Mouse (Mus musculus) forebrain, embryonic 10.5 days (tissue): ENCODE results near the gene Slamf9. TPM values are rescaled to one million over a fixed set of nuclear protein-coding genes. Genes with fewer than 3 reads are reported as not detected.

ENCODE experiments used
- DNase-seq: peaks from one replicate; pipeline ENCODE4 v3.0.0-alpha.2; 2017; ENCODE audit warnings: low spot score; ENCODE audit errors: extremely low spot score
- H3K27ac ChIP-seq: fragments of 300-500 bp; sonication (generic); 2 replicates; pipeline ENCODE4 v1.5.1; 2016; ENCODE audit warnings: mild to moderate bottlenecking
- H3K27me3 ChIP-seq: fragments of 300-500 bp; sonication (generic); 2 replicates; pipeline ENCODE4 v1.6.1; 2016; ENCODE audit warnings: mild to moderate bottlenecking; ENCODE audit not compliant: poor library complexity, severe bottlenecking
- H3K36me3 ChIP-seq: fragments of 300-500 bp; sonication (generic); replicated peaks from 2 replicates; pipeline ENCODE4 v1.6.1; 2016; ENCODE audit warnings: mild to moderate bottlenecking, moderate library complexity
- H3K4me1 ChIP-seq: fragments of 300-500 bp; sonication (generic); 2 replicates; pipeline ENCODE4 v1.6.1; 2016
- H3K4me3 ChIP-seq: fragments of 300-500 bp; sonication (generic); 2 replicates; pipeline ENCODE4 v1.5.1; 2016; ENCODE audit warnings: mild to moderate bottlenecking, moderate library complexity
- H3K9me3 ChIP-seq: fragments of 300-500 bp; sonication (generic); 2 replicates; pipeline ENCODE4 v1.6.1; 2016; ENCODE audit warnings: mild to moderate bottlenecking, moderate library complexity
- WGBS: fragments of 180-500 bp; shearing (Covaris S2); methylation state at CpG from one replicate; pipeline ENCODE4 v1.1.7; 2016; 5-methylcytosine and 5-hydroxymethylcytosine counted together
- polyA plus RNA-seq: library from polyadenylated mRNA; unstranded; fragments of >200 nt; fragmentation: Nextera tagmentation; extraction: Ambion mirVana; gene quantifications from 2 replicates; pipeline ENCODE4 v1.2.1, GENCODE M21; 2016

Gene Slamf9
- polyA plus RNA-seq, 1 experiment from 2014 or later, result not detected

DNA sequence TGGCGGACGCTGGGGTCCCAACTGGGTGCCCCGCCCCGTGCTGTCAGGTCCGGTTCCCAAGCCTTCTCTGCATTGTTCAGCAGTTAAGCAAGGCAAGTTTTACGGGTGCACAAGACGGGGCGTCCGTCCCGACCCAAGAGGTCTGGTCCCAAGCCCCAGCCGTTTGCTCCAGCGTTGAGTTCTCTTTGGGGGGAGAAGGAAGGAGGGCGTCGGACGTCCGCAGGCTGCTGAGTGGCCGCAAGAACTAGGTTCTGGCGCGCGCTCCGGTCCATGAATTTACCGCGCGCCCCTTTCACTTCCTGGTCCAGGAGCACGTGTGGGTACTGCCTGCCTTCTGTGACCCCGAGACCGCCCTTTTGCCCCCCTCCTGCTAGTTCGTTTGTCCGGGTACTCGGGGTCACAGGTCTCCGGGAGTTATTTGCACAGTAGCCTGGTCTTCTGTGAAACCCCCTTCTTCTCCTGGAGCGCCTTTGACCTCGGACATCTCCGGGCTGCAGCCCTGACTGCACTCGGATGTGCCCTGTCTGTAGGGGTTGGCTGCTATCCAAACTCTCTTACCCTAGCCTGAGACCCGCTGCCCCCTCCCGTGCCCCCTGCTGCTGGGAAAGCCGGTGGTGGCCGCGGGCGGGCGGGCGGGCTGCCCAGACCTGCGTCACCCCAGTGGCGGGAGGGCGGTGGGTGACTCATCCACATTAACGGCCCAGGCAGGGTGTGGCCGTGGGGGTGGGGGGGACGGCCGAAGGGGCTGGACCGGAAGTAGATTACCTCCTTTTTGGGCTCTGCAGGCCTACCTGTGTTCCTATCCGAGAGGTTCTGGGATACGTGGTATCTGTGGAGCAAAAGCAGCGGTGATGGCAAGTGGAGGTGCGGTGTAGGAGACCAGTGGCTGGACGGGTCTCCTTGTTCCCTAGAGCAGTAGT is 25.6 kb downstream of the Slamf9 start:
- peak overlapping the region; percentile 56 for H3K4me3 ChIP-seq
- peaks cover 61% of the 10 kb centered on the region for H3K4me1 ChIP-seq
- 1% methylated on average over 56 of the region's 56 CpGs for WGBS
- peak; percentile 45 for DNase-seq
- H3K9me3 ChIP-seq, result no peaks in the 10 kb centered on the region
- peaks cover 39% of the 10 kb centered on the region for H3K36me3 ChIP-seq
- H3K27me3 ChIP-seq, result peaks cover 64% of the 10 kb centered on the region
- peak overlapping the region; percentile 77 for H3K27ac ChIP-seq

DNA sequence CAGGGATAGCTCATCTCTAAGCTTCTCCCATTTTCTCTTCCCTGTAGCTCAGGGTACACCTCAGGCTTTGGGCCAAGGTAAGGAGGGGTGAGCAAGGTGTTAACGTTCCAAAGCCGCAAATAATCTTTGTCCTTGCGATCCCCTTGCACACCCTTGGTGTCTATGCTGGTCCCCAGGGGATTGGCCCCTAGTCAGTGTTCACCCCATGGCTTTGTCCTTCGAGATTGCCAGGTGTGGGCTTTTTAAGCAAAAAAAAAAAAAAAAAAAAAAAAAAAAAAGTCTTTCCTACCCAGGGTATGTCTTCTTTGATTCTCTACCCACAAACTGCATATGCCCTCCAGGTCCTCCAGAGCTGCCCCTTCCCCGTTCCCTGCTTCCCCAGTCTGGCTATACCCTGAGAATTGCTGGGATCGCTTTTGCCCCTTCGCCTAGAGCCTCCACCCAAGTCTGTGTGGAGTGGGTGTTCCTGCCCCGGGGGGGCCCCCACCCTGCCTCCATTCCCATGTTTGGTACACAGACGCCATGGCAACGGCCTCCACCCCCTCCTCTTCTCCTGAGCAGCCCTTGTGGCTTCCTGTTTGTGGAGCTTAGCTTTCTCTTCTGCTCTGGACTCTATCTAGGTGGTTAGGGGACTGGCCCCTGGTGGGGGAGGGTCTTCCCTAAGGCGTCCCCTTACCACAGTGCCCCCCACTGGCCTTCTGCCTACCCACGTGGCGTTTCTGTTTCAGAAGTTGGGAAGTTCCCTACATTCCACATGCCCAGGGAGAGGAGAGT is 26.4 kb downstream of the Slamf9 start:
- Histone ChIP-seq H3K4me1 (peaks cover 61% of the 10 kb centered on the region), H3K36me3 (peaks cover 31% of the 10 kb centered on the region), H3K9me3 (no peaks in the 10 kb centered on the region), H3K27me3 (peaks cover 64% of the 10 kb centered on the region), H3K27ac (peak overlapping the region; percentile 77), H3K4me3 (peak overlapping the region; percentile 56)
- no peak for DNase-seq
- WGBS, result 36% methylated on average over 13 of the region's 13 CpGs

DNA sequence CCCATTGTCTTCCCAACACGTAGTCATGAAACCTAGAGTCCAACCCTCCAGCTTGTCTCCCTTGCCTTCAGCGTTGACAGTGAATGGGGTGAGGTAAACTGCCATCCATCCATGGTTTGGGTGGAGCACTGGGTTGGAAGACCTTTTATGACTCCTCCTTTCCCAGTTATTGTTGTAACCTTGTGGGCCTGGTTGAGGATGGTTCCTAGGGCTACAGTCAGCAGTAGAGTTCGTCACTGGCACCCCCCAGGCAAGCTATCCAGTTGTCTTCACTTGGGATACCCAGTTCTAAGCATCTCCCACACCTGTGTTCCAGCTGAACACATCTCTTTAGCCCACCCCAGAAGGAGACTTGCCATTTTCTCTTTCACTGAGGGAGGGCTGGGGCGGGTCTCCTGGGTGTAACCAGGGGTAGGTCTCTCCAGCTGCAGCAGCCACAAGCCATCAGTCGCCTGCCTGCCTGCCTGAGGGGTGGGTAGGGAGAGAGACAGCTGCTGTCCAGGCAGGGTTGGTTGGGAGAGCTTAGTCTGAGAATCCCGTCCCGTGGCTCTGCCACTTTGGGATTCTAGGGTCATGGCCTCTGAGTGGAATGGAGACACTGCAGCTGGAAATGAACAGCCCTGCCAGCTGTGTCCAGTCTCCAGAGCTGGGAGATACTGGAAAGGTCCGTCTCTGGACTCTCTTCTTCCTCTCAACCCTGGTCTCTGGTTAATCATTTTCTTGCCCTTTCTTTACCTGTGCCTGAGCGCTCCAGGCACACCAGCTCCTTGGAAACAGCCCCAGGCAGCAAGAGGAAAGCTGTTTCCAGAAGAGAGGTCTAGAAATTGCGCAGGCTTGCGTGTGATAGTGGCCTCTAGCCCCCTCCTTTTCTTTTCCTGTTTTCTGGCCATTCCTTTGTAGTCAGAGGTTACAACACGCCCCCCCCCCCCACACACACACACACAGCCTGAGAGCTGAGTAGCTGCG is 27.3 kb downstream of the Slamf9 start:
- no peak for DNase-seq
- Histone ChIP-seq H3K4me1 (peaks cover 61% of the 10 kb centered on the region), H3K27me3 (peaks cover 62% of the 10 kb centered on the region)

DNA sequence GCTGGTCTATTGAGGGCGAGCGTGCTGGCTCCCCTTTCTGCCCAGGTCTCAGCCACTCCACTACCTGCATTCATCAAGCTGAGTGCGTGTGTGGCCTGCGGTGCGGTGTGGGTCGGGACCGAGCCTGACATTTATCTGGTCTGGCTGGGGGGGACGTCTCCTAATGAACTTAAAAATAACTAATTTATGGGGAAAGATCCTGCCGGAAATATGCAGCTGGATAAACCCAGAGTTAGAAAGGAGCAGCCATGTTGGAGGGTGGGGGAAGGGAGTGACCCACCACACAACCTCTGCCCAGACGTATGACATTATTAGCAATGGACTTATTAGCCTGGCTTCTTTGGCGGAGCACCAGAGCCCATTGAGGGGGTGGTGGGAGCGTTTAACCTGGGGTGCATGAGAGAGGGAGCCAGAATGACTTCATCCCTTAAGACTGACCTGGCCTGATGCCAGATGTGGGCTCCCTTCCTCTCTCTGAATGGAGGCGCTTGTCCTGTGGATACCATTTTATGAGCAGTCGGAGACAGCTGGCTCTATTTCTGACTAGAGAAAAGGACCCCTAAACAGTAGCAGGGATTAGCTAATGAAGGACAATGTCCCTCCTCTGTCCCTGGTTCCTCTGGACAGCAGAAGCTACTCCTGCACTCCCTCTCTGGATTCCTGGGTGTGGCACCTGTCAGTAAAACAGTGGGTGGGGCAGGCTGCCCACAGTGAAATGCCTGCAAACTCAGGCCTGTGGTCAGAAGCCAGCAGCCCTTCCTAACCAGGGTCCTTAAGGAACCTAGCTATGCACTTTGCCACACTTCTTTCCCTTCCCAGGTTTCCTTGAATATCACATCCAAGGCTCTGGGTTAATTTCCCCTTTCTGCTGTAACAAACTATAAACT is 28.2 kb downstream of the Slamf9 start:
- Histone ChIP-seq H3K4me3 (peak overlapping the region; percentile 26; the same call in 1 of the 2 replicates), H3K27ac (peak overlapping the region; percentile 60), H3K4me1 (peaks cover 66% of the 10 kb centered on the region), H3K36me3 (peaks cover 13% of the 10 kb centered on the region), H3K27me3 (peaks cover 54% of the 10 kb centered on the region), H3K9me3 (no peaks in the 10 kb centered on the region)
- WGBS, result 48% methylated on average over 14 of the region's 14 CpGs
- no peak for DNase-seq

More for the DNA sequence above, 27.3 kb downstream of the Slamf9 start:
- Histone ChIP-seq H3K4me3 (peak overlapping the region; percentile 26), H3K9me3 (no peaks in the 10 kb centered on the region), H3K36me3 (peaks cover 22% of the 10 kb centered on the region), H3K27ac (peak overlapping the region; percentile 60)
- 44% methylated on average over 13 of the region's 13 CpGs for WGBS

DNA sequence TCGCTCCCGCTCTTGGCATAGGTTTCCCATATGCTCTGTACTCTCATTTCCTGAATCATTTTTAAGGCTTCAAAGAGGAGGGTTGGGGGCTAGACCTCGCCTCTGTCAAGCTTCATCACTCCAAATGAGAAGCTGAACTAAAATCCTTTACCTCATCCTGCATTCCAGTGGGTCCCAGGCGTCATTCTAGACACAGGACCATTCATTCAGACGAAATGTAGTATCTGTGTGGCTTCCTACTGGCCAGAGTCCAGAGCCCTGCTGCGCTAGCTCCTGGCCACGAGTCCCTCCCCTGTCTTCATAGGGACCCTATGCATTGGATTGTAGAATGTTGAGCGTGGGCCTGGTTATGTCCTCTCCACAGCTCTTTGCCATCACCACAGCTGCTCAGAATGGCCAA is 29.6 kb downstream of the Slamf9 start:
- Histone ChIP-seq H3K9me3 (no peaks in the 10 kb centered on the region), H3K27me3 (peaks cover 43% of the 10 kb centered on the region), H3K4me3 (no peak overlapping the region), H3K36me3 (peaks cover 4% of the 10 kb centered on the region; the same call in 1 of the 2 replicates), H3K4me1 (peaks cover 63% of the 10 kb centered on the region), H3K27ac (no peak overlapping the region)
- no peak for DNase-seq
- WGBS, result 88% methylated on average over 8 of the region's 8 CpGs

DNA sequence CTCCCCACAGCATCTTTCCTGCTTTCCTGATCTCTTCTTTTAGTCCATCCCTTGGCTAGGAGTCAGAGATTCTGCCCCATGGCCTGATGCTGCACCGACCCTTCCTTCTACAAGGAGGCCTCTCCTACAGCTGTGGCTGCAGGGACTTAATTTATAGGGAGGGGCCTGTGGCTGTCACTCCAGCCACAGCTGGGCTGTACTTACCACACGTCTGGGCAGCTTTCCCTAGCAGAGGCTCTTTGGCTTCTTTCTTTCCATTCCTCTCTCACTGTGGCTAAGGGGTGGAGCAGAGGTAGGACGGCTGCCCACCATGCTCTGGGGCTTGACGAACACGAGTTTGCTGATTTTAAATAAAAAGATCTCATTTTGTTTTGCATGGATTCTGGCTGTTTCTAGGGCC is 31.8 kb downstream of the Slamf9 start:
- Histone ChIP-seq H3K9me3 (no peaks in the 10 kb centered on the region), H3K27ac (no peak overlapping the region)

DNA sequence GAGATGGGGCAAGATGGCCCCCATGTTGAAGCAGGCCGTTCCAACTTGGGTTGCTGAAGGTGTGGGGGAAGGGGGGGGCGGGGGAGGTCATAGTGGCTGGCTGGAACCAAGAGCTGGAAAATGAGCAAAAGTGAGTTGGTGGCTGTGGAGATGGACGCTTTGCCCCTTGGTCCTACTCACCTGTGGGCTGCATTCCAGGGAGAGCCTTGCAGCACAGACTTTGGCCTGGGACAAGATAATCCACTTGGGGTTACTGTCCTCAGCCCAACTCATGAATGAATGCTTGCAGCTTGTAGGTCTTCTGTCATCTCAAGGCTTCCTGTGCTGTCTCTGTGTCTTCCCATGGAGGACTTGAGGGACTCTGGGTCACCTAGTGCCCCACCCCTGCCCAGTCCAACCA is 32.5 kb downstream of the Slamf9 start:
- Histone ChIP-seq H3K27me3 (peaks cover 14% of the 10 kb centered on the region), H3K9me3 (no peaks in the 10 kb centered on the region), H3K36me3 (peaks cover 4% of the 10 kb centered on the region; the same call in 1 of the 2 replicates), H3K4me1 (peaks cover 51% of the 10 kb centered on the region), H3K4me3 (no peak overlapping the region), H3K27ac (no peak overlapping the region)
- 85% methylated on average over 3 of the region's 3 CpGs for WGBS
- no peak for DNase-seq

More for the DNA sequence above, 31.8 kb downstream of the Slamf9 start:
- Histone ChIP-seq H3K27me3 (peaks cover 21% of the 10 kb centered on the region), H3K4me1 (peaks cover 58% of the 10 kb centered on the region), H3K4me3 (no peak overlapping the region), H3K36me3 (peaks cover 4% of the 10 kb centered on the region; the same call in 1 of the 2 replicates)
- no peak for DNase-seq
- WGBS, result 70% methylated on average over 5 of the region's 5 CpGs

DNA sequence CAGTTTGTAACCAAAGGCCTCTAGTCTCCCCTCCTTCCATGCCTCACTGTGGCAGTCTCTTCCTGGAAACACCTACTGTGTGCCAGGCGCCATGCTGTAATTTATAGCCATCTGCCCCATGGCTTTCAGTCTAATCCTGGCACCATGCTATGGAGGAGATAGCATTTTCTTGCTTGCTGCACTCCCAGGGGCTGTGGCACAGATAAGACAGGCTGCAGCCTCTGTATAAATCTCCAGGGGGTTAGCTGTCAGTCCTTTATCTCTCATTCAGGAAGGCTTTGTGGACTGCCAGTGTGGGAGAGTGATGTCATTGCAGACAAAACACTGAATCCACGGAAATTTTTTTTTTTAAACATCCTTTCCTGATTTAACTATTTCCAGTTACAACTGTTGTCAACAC is 33.0 kb downstream of the Slamf9 start:
- H3K4me1 ChIP-seq, result peaks cover 51% of the 10 kb centered on the region
- H3K4me3 ChIP-seq, result no peak overlapping the region
- H3K27ac ChIP-seq, result no peak overlapping the region
- H3K36me3 ChIP-seq, result peaks cover 4% of the 10 kb centered on the region; the same call in 1 of the 2 replicates
- H3K27me3 ChIP-seq, result peaks cover 9% of the 10 kb centered on the region
- no peaks in the 10 kb centered on the region for H3K9me3 ChIP-seq
- no peak for DNase-seq
- WGBS, result 65% methylated on average over 2 of the region's 2 CpGs

DNA sequence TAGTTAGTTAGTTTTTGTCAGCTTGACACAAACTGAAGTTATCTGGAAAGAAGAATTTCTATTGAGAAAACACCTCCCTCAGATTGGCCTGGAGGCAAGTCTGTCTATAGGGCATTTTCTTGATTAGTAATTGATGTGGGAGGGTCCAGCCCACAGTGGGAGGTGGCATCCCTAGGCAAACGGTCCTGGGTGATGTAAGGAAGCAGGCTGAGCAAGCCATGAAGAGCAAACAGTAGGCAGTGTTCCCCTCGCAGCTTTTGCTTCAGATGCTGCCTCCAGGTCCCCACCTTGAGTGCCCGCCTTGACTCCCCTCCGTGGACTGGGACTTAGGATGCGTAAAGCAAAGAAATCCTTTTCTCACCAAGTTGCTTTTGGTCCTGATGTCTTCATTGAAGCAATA is 34.1 kb downstream of the Slamf9 start:
- no peak for DNase-seq
- Histone ChIP-seq H3K4me3 (no peak overlapping the region), H3K27me3 (0 out of 2 replicates have a peak, but pooled peaks cover 6% of the 10 kb centered on the region), H3K9me3 (no peaks in the 10 kb centered on the region), H3K36me3 (peaks cover 4% of the 10 kb centered on the region; the same call in 1 of the 2 replicates), H3K4me1 (peaks cover 49% of the 10 kb centered on the region), H3K27ac (no peak overlapping the region)
- WGBS, result 82% methylated on average over 5 of the region's 5 CpGs

DNA sequence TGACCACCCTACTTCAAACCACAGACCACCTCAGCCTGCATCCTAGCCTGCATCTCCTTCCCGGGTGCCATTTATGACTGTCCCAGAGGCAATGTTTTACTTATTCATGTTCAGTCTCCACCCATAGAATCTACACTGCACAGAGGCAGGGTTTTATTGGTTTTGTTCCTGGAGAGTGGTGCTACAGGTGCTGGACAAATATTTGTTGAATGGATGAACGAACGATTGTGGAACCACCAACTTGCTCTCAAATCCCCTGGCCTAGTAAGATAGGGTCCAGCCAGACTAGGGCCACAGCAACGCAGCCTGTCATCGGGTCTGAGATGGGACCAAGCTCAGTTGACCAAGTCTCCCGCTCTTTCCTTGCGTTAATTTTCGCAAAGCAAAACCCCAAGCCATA is 34.8 kb downstream of the Slamf9 start:
- Histone ChIP-seq H3K9me3 (no peaks in the 10 kb centered on the region), H3K4me1 (peaks cover 42% of the 10 kb centered on the region), H3K36me3 (peaks cover 4% of the 10 kb centered on the region; the same call in 1 of the 2 replicates), H3K4me3 (no peak overlapping the region), H3K27ac (no peak overlapping the region), H3K27me3 (peaks cover 6% of the 10 kb centered on the region; the same call in 1 of the 2 replicates)
- WGBS, result 48% methylated on average over 8 of the region's 8 CpGs
- no peak for DNase-seq

DNA sequence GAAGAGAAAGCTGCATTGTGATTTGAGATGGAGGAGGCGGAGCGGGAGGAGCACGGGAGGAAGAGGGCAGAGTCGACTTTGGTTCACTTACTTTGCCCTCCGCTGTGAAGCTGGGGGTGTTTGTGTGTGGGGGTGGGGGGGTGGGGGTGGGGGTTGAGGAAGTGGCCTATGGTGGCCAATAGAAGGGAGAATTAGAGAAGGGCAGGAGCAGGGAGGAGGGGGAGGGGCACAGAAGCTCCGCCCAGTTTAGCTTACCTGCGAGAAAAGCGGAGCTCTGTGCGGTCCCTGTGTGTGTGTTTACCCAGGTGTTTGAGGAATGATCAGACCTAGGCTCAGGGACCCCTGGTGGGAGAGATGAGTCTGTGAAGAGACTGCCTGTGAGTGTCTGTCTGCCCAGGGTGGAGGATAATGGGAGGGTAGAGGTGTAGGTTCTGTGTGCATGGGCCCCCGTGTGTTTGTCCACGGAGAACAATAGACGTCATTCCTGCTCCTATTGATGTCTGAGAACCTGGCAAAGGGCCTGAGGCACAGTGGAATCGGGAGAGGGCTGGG is 35.3 kb downstream of the Slamf9 start:
- no peak for DNase-seq
- peaks cover 6% of the 10 kb centered on the region; the same call in 1 of the 2 replicates for H3K27me3 ChIP-seq
- H3K27ac ChIP-seq, result no peak overlapping the region; the same call in 1 of the 2 replicates
- H3K4me1 ChIP-seq, result peaks cover 41% of the 10 kb centered on the region
- WGBS, result 28% methylated on average over 13 of the region's 13 CpGs
- H3K4me3 ChIP-seq, result no peak overlapping the region; the same call in 1 of the 2 replicates
- H3K36me3 ChIP-seq, result peaks cover 1% of the 10 kb centered on the region; the same call in 1 of the 2 replicates
- H3K9me3 ChIP-seq, result no peaks in the 10 kb centered on the region
